Mouse (Mus musculus): ENCODE measurements around the gene Tent4b. TPM values are rescaled to one million over a fixed set of nuclear protein-coding genes. Genes with fewer than 3 reads are reported as not detected.

Tent4b gene
- polyA plus RNA-seq, 1 experiment from 2014 or later, result 6.4 TPM

GRCm38 (mm10) chr8:88270086-88270485 lies 71.1 kb downstream of the Tent4b start:
- no peaks in the 10 kb centered on the region for H3K36me3 ChIP-seq (ENCODE audit: insufficient read depth, low read length)
- no peak overlapping the region for H3K9ac ChIP-seq (replicated peaks; ENCODE audit: low read length)
- H3K27ac ChIP-seq (ENCODE audit: low read length), result no peak overlapping the region
- ATAC-seq (ENCODE audit: low FRiP score, low TSS enrichment), result no peak
- WGBS, result 63% methylated on average over 3 of the region's 3 CpGs
- H3K27me3 ChIP-seq (ENCODE audit: insufficient read depth, low read length), result peaks cover 15% of the 10 kb centered on the region
- H3K4me3 ChIP-seq (ENCODE audit: low read length), result no peak overlapping the region
- peaks cover 11% of the 10 kb centered on the region; the same call in 1 of the 2 replicates for H3K4me1 ChIP-seq (ENCODE audit: insufficient read depth, low read length)
- no peaks in the 10 kb centered on the region for H3K9me3 ChIP-seq (ENCODE audit: low read length)
- no peak overlapping the region for H3K4me2 ChIP-seq (replicated peaks; ENCODE audit: low read depth, low read length)

GRCm38 (mm10) chr8:88272231-88273050 lies 73.4 kb downstream of the Tent4b start, which contains the start of gene Adcy7:
Gene Adcy7 (plus strand): TSS chr8:88272403.
- ATAC-seq (ENCODE audit: low FRiP score, low TSS enrichment), result peak; percentile 49
- Histone ChIP-seq H3K36me3 (ENCODE audit: insufficient read depth, low read length) (no peaks in the 10 kb centered on the region), H3K4me1 (ENCODE audit: insufficient read depth, low read length) (peaks cover 11% of the 10 kb centered on the region; the same call in 1 of the 2 replicates), H3K9me3 (ENCODE audit: low read length) (no peaks in the 10 kb centered on the region), H3K27me3 (ENCODE audit: insufficient read depth, low read length) (peaks cover 15% of the 10 kb centered on the region), H3K27ac (ENCODE audit: low read length) (no peak within 1 kb of the TSS), H3K4me2 (replicated peaks; ENCODE audit: low read depth, low read length) (peak within 1 kb of the TSS; percentile 97), H3K9ac (replicated peaks; ENCODE audit: low read length) (peak within 1 kb of the TSS; percentile 74), H3K4me3 (ENCODE audit: low read length) (peak within 1 kb of the TSS; percentile 52)
- WGBS, result 4% methylated on average over 63 of the region's 64 CpGs

GRCm38 (mm10) chr8:88273051-88273430 lies 74.0 kb downstream of the Tent4b start:
- Histone ChIP-seq H3K4me2 (replicated peaks; ENCODE audit: low read depth, low read length) (peak overlapping the region; percentile 97), H3K4me3 (ENCODE audit: low read length) (peak overlapping the region; percentile 52), H3K27ac (ENCODE audit: low read length) (no peak overlapping the region), H3K9me3 (ENCODE audit: low read length) (no peaks in the 10 kb centered on the region), H3K36me3 (ENCODE audit: insufficient read depth, low read length) (no peaks in the 10 kb centered on the region), H3K4me1 (ENCODE audit: insufficient read depth, low read length) (peaks cover 11% of the 10 kb centered on the region; the same call in 1 of the 2 replicates), H3K27me3 (ENCODE audit: insufficient read depth, low read length) (peaks cover 15% of the 10 kb centered on the region), H3K9ac (replicated peaks; ENCODE audit: low read length) (peak overlapping the region; percentile 74; the same call in 1 of the 2 replicates)
- 68% methylated on average over 7 of the region's 7 CpGs for WGBS
- ATAC-seq (ENCODE audit: low FRiP score, low TSS enrichment), result 0 out of 2 replicates have a peak, but pooled peaks have one; percentile 17

GRCm38 (mm10) chr8:88274090-88274489 lies 75.1 kb downstream of the Tent4b start:
- 93% methylated on average over 5 of the region's 5 CpGs for WGBS

GRCm38 (mm10) chr8:88279220-88279619 lies 80.2 kb downstream of the Tent4b start:
- H3K27ac ChIP-seq (ENCODE audit: low read length), result no peak overlapping the region
- H3K9me3 ChIP-seq (ENCODE audit: low read length), result no peaks in the 10 kb centered on the region
- H3K4me3 ChIP-seq (ENCODE audit: low read length), result no peak overlapping the region
- no peak overlapping the region for H3K4me2 ChIP-seq (replicated peaks; ENCODE audit: low read depth, low read length)
- WGBS, result 49% methylated on average over 5 of the region's 5 CpGs
- no peaks in the 10 kb centered on the region for H3K4me1 ChIP-seq (ENCODE audit: insufficient read depth, low read length)
- ATAC-seq (ENCODE audit: low FRiP score, low TSS enrichment), result no peak
- no peak overlapping the region for H3K9ac ChIP-seq (replicated peaks; ENCODE audit: low read length)
- no peaks in the 10 kb centered on the region for H3K27me3 ChIP-seq (ENCODE audit: insufficient read depth, low read length)
- H3K36me3 ChIP-seq (ENCODE audit: insufficient read depth, low read length), result no peaks in the 10 kb centered on the region

More at GRCm38 (mm10) chr8:88274090-88274489, 75.1 kb downstream of the Tent4b start:
- peaks cover 11% of the 10 kb centered on the region; the same call in 1 of the 2 replicates for H3K4me1 ChIP-seq (ENCODE audit: insufficient read depth, low read length)
- H3K27me3 ChIP-seq (ENCODE audit: insufficient read depth, low read length), result peaks cover 15% of the 10 kb centered on the region
- H3K4me2 ChIP-seq (replicated peaks; ENCODE audit: low read depth, low read length), result no peak overlapping the region
- no peak overlapping the region for H3K4me3 ChIP-seq (ENCODE audit: low read length)
- no peaks in the 10 kb centered on the region for H3K36me3 ChIP-seq (ENCODE audit: insufficient read depth, low read length)
- no peak overlapping the region for H3K27ac ChIP-seq (ENCODE audit: low read length)
- ATAC-seq (ENCODE audit: low FRiP score, low TSS enrichment), result no peak
- no peak overlapping the region for H3K9ac ChIP-seq (replicated peaks; ENCODE audit: low read length)
- H3K9me3 ChIP-seq (ENCODE audit: low read length), result no peaks in the 10 kb centered on the region

- Histone ChIP-seq H3K4me1 (ENCODE audit: insufficient read depth, low read length) (no peaks in the 10 kb centered on the region), H3K9me3 (ENCODE audit: low read length) (no peaks in the 10 kb centered on the region), H3K4me3 (ENCODE audit: low read length) (no peak overlapping the region), H3K36me3 (ENCODE audit: insufficient read depth, low read length) (no peaks in the 10 kb centered on the region), H3K4me2 (replicated peaks; ENCODE audit: low read depth, low read length) (no peak overlapping the region), H3K27me3 (ENCODE audit: insufficient read depth, low read length) (no peaks in the 10 kb centered on the region), H3K27ac (ENCODE audit: low read length) (no peak overlapping the region), H3K9ac (replicated peaks; ENCODE audit: low read length) (no peak overlapping the region)
- 66% methylated on average over 6 of the region's 6 CpGs for WGBS
- ATAC-seq (ENCODE audit: low FRiP score, low TSS enrichment), result no peak
These were observed 80.7 kb downstream of the Tent4b start for GRCm38 (mm10) chr8:88279670-88280069.

- no peak overlapping the region for H3K9ac ChIP-seq (replicated peaks; ENCODE audit: low read length)
- no peak overlapping the region for H3K4me3 ChIP-seq (ENCODE audit: low read length)
- H3K4me1 ChIP-seq (ENCODE audit: insufficient read depth, low read length), result peaks cover 4% of the 10 kb centered on the region; the same call in 1 of the 2 replicates
- ATAC-seq (ENCODE audit: low FRiP score, low TSS enrichment), result no peak
- H3K9me3 ChIP-seq (ENCODE audit: low read length), result no peaks in the 10 kb centered on the region
- 85% methylated on average over 7 of the region's 7 CpGs for WGBS
- no peak overlapping the region for H3K27ac ChIP-seq (ENCODE audit: low read length)
- H3K27me3 ChIP-seq (ENCODE audit: insufficient read depth, low read length), result no peaks in the 10 kb centered on the region
- H3K4me2 ChIP-seq (replicated peaks; ENCODE audit: low read depth, low read length), result no peak overlapping the region
- no peaks in the 10 kb centered on the region for H3K36me3 ChIP-seq (ENCODE audit: insufficient read depth, low read length)
These were observed 81.9 kb downstream of the Tent4b start for GRCm38 (mm10) chr8:88280904-88281303.

GRCm38 (mm10) chr8:88282684-88283083 lies 83.7 kb downstream of the Tent4b start:
- 37% methylated on average over 8 of the region's 8 CpGs for WGBS
- no peak overlapping the region for H3K4me3 ChIP-seq (ENCODE audit: low read length)
- H3K27me3 ChIP-seq (ENCODE audit: insufficient read depth, low read length), result no peaks in the 10 kb centered on the region
- H3K36me3 ChIP-seq (ENCODE audit: insufficient read depth, low read length), result no peaks in the 10 kb centered on the region
- H3K4me1 ChIP-seq (ENCODE audit: insufficient read depth, low read length), result peaks cover 4% of the 10 kb centered on the region; the same call in 1 of the 2 replicates
- no peak overlapping the region for H3K27ac ChIP-seq (ENCODE audit: low read length)
- H3K4me2 ChIP-seq (replicated peaks; ENCODE audit: low read depth, low read length), result no peak overlapping the region
- no peak overlapping the region for H3K9ac ChIP-seq (replicated peaks; ENCODE audit: low read length)
- H3K9me3 ChIP-seq (ENCODE audit: low read length), result no peaks in the 10 kb centered on the region
- ATAC-seq (ENCODE audit: low FRiP score, low TSS enrichment), result no peak

- H3K4me1 ChIP-seq (ENCODE audit: insufficient read depth, low read length), result peaks cover 4% of the 10 kb centered on the region; the same call in 1 of the 2 replicates
- H3K27me3 ChIP-seq (ENCODE audit: insufficient read depth, low read length), result no peaks in the 10 kb centered on the region
- WGBS, result 83% methylated on average over 13 of the region's 13 CpGs
- no peak for ATAC-seq (ENCODE audit: low FRiP score, low TSS enrichment)
- H3K9ac ChIP-seq (replicated peaks; ENCODE audit: low read length), result no peak overlapping the region
- no peaks in the 10 kb centered on the region for H3K9me3 ChIP-seq (ENCODE audit: low read length)
- H3K27ac ChIP-seq (ENCODE audit: low read length), result no peak overlapping the region
- H3K4me3 ChIP-seq (ENCODE audit: low read length), result no peak overlapping the region
- no peak overlapping the region for H3K4me2 ChIP-seq (replicated peaks; ENCODE audit: low read depth, low read length)
- no peaks in the 10 kb centered on the region for H3K36me3 ChIP-seq (ENCODE audit: insufficient read depth, low read length)
These were observed 84.5 kb downstream of the Tent4b start for GRCm38 (mm10) chr8:88283243-88284115.

All from kidney, embryonic 16.5 days (tissue).